Mouse (Mus musculus): ENCODE measurements around the gene Ell2.
A peak's percentile ranks its signal among the peaks of the same experiment; 100 is the strongest.

Gene Ell2

DNA sequence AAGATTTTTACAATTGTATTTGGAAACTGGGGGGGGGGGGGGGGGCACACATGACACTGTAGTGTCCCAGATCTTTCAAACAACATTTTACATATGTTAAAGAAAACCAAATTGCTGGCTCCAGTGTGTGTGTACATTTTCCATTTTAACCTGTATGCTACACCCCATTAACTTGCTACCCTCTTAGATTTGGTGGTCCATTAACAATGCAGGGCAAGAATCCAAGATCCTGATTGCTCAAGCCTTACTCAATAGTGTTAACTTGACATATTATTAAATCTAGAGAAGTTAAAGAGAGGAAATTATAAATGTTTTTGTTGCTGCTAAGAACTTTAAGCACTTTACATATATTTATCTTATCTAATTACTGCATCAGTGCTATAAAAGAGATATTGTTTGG lies 24.2 kb downstream of the Ell2 start:
- DNase-seq (ENCODE audit: low spot score in 2 of 2) = no peak

DNA sequence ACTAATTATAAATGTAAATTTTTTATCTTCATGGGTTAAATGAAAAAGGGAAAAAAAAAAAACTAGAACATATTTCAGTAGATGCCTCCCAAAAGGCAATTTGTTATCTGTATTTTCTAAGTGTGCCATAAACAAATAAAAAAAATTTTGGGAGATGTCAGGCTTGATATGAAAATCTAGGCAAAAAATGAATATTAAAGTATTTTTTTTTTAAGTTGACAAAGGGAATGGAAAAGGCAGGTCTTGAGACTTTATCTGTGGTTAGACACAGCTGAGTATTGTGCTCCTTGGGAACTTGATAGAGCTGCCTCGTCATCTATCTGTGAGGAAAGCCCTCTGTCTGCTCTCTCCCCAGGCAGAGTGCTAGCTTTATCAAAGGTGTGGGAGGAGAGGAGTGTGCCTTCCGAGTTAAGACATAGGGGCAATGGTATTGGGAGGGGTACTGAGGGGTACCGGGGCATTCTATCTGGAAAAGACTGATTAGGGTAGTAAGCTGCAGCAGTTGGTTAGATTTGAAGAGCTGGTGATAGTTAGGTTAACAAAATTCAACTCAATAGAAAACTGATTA lies 27.1 kb downstream of the Ell2 start:
- no peak for DNase-seq (ENCODE audit: low spot score in 2 of 2)

- no peak for DNase-seq (ENCODE audit: low spot score in 2 of 2)
Measured at GRCm38 (mm10) chr13:75734231-75734630, 27.7 kb downstream of the Ell2 start.

GRCm38 (mm10) chr13:75735606-75736005 lies 29.0 kb downstream of the Ell2 start:
- no peak for DNase-seq (ENCODE audit: low spot score in 2 of 2)

- DNase-seq (ENCODE audit: low spot score in 2 of 2) = no peak
Measured at GRCm38 (mm10) chr13:75737991-75738390, 31.4 kb downstream of the Ell2 start.

- no peak for DNase-seq (ENCODE audit: low spot score in 2 of 2)
Measured at GRCm38 (mm10) chr13:75738536-75738935, 32.0 kb downstream of the Ell2 start.

GRCm38 (mm10) chr13:75738957-75739356 lies 32.4 kb downstream of the Ell2 start:
- no peak for DNase-seq (ENCODE audit: low spot score in 2 of 2)

GRCm38 (mm10) chr13:75740018-75740417 lies 33.5 kb downstream of the Ell2 start:
- peak in 1 of 2 experiments; percentile 29 for DNase-seq (ENCODE audit: low spot score in 2 of 2)

DNA sequence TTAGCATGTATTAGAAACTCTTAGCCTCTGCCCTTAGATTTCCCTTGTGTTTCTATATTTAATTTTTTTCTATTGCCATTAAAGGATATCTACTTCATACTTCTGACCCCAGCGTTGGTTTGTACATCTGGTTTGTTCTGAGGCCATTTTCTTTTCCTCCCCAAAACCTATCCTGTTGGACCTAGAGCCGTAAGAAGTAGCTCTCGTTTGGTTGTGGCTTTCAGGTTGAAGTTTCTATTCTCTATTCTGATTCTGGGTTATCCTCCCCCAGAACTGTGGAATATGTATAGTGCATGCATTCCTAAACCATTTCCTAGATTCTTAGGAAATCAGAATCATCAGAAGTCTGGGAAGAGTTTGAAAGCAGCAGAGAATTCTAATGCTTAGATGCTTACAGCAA lies 34.6 kb downstream of the Ell2 start:
- no peak for DNase-seq (ENCODE audit: low spot score in 2 of 2)

DNA sequence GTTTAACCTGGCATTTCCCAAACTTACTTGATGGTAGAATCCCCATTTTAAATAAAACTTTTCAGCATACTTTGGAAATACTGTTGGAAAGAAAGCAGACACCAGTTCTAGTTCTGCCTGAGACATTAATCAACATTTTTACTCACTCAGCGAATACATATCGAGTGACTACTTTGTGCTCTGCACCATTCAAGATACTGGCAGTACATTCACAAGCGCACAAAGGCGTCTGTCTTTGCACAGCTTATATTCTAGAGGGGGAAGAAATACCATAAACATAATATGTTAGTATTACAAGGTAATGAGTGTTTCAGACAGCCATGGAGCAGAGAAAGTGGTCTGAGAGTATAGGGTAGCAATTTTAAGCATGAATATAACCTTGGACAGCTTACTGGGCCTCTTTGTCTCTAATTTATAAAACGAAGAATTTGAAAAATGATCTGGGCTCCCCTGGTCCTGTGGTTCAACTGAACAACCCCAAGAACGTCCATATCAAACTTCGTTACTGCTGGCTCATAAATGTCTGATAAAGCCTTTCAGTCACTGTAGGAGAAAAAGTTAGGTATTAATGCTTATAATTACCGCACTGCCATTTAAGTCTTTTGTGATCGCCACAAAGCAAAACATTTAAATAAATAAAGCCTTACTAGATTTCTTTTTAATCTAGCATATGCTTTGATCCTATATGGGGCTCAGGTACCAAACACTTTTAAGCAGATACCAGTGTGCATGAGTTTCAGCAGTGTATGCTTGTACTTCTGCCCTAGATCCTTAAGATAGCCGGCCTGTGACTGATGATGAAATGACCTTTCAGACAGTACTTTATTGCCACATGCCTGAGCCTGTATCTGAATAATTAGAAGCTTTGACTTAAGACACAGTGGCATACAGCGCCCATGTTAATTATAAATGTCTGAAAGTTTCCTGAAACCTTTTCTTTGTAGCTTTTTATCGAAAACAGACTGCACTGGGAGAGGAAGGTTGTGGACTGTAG lies 35.5 kb downstream of the Ell2 start:
- no peak for DNase-seq (ENCODE audit: low spot score in 2 of 2)

DNA sequence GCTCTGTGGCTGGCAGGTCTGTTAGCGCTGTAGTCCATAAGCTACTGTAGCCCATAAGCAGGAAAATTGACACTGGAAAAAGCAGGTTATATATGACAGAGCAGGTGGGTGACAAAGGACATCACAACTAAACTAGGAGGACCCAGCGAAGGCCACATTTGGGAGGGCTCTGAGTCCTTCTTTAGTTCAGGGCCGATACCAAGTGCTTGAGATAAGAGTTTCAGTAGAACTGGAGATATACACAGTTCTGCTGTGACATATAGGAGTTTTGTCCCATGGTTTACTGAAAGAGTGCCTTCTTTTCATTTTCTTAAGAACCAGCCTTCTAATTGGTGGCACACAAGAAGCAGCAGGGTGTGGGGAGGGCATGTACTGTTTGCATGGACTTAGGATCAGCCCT lies 36.4 kb downstream of the Ell2 start:
- DNase-seq (ENCODE audit: low spot score in 2 of 2) = no peak

DNA sequence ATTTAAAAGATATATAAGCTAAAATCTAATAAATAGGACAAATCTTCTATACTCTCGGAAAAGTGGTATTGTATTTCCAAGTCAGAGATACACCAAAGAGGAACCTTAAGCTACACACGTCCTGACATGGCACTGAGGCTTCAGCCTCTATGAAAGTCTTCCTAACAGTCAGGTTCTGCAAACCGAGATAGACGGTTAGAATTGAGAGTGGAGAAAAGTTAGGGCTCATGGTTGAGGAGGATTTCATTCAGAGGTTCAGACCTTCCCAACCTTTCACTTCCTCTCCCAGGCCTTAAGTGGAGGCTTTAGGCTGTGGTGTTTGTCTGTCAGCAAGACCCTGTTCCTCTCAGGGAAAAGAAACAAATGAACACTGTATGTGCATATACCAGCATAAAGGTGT lies 37.5 kb downstream of the Ell2 start:
- DNase-seq (ENCODE audit: low spot score in 2 of 2) = no peak

- DNase-seq (ENCODE audit: low spot score in 2 of 2) = no peak
Measured at GRCm38 (mm10) chr13:75745328-75745727, 38.8 kb downstream of the Ell2 start.

GRCm38 (mm10) chr13:75747265-75747664 lies 40.7 kb downstream of the Ell2 start:
- no peak for DNase-seq (ENCODE audit: low spot score in 2 of 2)

GRCm38 (mm10) chr13:75748685-75749084 lies 42.1 kb downstream of the Ell2 start:
- no peak for DNase-seq (ENCODE audit: low spot score in 2 of 2)

DNA sequence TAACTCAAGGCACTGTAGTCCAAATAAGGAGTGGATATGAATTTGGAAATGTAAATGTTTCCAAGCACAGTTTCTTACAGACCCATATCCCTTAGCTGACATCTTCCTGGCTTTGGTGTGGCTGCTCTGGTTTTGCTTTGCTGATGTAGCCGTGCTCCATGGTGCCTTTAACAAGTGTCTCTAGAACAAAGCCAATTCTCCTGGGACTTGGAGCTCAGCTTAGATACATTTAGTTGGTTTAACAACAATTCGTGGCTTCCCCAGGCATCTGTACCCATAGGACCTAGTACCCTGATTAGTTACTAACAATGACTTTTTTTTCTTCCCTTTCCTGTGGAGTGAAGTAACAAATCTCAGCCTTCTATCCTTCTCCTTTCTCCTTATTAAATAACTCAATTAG lies 44.2 kb downstream of the Ell2 start:
- no peak for DNase-seq (ENCODE audit: low spot score in 2 of 2)

- DNase-seq (ENCODE audit: low spot score in 2 of 2) = peak in 1 of 2 experiments; percentile 51
Measured at GRCm38 (mm10) chr13:75752216-75752938, 45.8 kb downstream of the Ell2 start.

DNA sequence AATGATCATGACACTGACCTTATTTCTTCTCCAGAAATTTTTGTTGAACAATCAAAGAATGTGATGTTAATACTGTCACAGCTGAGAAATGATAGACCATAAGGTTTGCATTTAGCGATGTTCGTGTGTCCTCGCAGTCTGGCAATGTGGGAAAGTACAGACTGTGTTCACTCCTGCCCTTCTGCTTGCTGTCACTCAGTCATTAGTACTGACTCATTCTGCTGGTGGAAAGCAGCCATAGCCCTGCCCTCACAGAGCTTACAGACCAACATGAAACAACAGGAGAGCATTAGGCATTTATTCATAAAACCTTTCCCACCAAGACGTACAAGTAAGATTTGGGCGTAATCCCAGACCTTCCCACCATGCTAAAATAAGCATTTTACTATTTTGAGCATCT lies 47.8 kb downstream of the Ell2 start:
- DNase-seq (ENCODE audit: low spot score in 2 of 2) = no peak

GRCm38 (mm10) chr13:75760859-75761548 lies 54.4 kb downstream of the Ell2 start:
- no peak for DNase-seq (ENCODE audit: low spot score in 2 of 2)

GRCm38 (mm10) chr13:75762759-75763158 lies 56.2 kb downstream of the Ell2 start:
- no peak for DNase-seq (ENCODE audit: low spot score in 2 of 2)

DNA sequence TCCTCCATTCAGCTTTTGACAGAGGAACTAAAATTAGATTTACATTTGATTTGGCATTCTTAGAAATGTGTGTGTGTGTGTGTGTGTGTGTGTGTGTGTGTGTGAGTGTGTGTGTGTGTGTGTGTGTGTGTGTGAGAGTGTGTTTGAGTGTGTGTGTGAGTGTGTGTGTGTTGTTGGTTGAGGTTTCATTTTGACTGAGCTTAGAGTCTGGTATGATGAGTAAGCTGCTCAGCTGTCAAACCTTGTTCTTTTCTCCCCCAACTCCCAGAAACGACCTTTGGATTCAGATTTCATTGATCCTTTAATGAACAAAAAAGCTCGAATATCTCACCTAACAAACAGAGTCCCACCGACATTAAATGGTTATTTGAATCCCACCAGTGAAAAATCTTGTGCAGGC lies 56.7 kb downstream of the Ell2 start:
- DNase-seq (ENCODE audit: low spot score in 2 of 2) = no peak

GRCm38 (mm10) chr13:75765742-75766141 lies 59.2 kb downstream of the Ell2 start:
- DNase-seq (ENCODE audit: low spot score in 2 of 2) = no peak

Data from frontal cortex, postnatal 36 days (tissue).